Mouse (Mus musculus): Measurements from ENCODE around the gene Ate1.

DNA sequence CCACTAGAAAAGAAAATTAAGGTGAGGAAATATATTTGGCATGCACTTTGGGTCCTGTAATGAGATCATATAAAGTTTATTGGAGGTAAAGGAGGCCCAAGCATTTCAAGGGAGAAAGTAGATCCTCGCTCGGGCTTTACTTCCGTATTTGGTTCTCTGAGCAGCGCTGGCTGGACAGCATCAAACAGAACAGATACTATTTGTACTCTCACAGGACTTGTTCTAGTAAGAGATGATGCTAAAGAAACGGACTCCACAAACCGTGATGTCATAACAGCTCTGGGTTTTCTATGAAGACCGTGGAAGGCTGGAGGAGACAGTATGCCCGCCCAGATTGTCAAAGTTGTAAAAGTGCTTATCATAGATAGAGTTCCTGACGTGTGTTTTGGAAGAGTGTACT is 7.1 kb upstream of the Ate1 start:
- TF ChIP-seq POLR2A (IDR thresholded peaks at IDR 0.05; ENCODE audit: low read depth, low read length) (no peak), CTCF (conservative IDR thresholded peaks at IDR 0.05; ENCODE audit: insufficient read depth, insufficient read length, low read depth, low read length) (no peak)
